Mouse (Mus musculus): ENCODE measurements around the gene Cenpa.

GRCm38 (mm10) chr5:30674001-30674400 is 7.4 kb downstream of the Cenpa start:
- no peak for TF ChIP-seq CTCF (IDR thresholded peaks at IDR 0.05; ENCODE audit: borderline replicate concordance, control insufficient read depth, extremely low read depth, insufficient read depth, low read length, poor library complexity)
- no peak for TF ChIP-seq POLR2A (IDR thresholded peaks at IDR 0.05; ENCODE audit: control insufficient read depth, extremely low read depth, insufficient read depth, low read length, poor library complexity)

Data from thymus, adult 2 months (tissue).